Mouse (Mus musculus): ENCODE measurements at regions not wholly inside any gene's neighbourhood (a gene's known extent, or its start where the extent isn't known, plus 50 kb on each side); places are given as distances from the start of the nearest gene placed in this dataset.

DNA sequence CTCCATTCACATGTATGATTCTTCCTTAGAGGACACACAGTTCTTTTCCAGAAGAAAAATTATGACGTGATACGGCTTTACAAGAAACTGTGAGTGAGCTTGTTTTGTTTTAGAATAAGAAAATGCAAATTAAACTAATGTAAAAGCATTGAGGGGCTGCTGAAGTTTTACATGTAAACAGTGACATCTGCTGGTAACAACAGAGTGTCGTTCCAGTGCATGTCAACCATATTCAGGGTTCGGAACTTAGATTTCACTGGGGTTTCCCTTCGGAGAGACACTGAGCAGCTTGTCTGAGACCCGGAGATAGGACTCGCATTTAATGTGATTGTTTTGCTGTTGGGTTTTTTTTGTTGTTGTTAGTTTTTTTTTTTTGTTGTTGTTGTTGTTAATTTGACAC, 148.4 kb upstream of the Ube3a start:
- DNase-seq (ENCODE audit: low spot score), result peak; percentile 27
